Mouse (Mus musculus): ENCODE measurements around the gene Dxo.
A peak's percentile ranks its signal among the peaks of the same experiment; 100 is the strongest.
"Not testable (repeated sequence)": the region's sequence is repeated elsewhere in the genome, so short reads cannot be mapped to it uniquely, and the experiment has no call there.

Gene Dxo

GRCm38 (mm10) chr17:34836856-34837221, at the start of gene Dxo, which contains the start of gene Stk19:
TSS of gene Dxo (plus strand) at chr17:34837019.
TSS of gene Stk19 (minus strand) at chr17:34836945.
- peak; percentile 94 for DNase-seq (ENCODE audit: low read depth, low spot score)

DNA sequence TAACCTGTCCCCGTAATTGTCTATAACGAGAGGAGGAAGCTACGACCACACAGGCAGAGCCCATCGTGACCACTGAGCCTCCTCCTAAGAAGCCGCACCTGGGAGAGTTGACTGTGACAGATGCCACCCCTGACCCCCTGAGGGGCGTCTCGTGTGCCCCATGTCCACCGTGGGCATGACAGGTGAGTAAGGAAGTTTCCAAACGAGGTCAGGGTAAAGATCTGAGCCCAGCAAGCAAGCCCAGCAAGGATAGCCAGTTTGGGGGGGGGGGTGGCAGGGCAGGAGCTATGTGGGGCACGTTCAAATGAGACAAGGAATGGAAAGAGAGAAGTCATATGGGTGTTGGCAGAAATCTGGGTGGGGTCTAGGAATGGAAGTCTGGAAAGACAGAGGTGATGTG, 41.8 kb upstream of the Dxo start:
- no peak for DNase-seq (ENCODE audit: low read depth, low spot score)

- no peak for DNase-seq (ENCODE audit: low read depth, low spot score)
Observed at GRCm38 (mm10) chr17:34795633-34796032, 41.2 kb upstream of the Dxo start.

DNA sequence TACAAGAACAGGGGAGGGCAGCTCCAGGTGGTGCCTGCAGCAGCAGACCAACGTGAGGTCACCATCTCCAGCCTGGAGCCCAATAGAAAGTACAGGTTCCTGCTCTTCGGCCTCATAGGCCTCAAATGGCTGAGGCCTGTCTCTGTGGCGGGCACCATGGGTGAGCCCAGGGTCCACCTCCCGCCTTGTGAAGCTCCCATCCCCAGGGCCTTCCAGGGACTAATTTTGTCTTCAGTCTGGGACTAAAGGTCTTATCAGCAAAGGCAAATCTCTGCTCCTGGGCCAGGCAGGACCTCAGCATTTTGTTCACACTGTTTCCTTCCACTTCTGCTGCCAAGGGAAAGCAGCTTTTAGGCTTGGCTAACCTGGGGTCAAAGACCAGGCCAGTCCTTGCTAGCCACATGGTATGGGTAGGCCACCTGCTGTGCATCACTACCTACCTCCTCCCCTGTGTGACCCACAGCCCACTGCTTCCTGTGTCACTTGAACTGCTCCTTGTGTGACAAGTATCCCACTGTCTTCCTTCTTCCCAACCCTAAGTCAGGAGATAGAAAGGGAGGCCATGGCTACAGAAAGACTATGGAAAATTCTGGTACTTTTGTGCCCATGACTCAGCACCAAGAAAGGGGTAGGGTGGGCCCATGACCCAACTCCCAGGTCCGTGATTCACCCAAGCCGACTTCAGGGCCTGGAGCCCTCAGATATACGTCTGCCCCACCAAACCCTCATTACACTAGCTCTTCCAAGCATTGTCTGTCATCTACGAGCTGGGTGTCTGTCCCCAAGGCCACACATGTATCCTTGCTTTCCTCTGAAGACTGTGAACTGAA, 40.3 kb upstream of the Dxo start:
- DNase-seq (ENCODE audit: low read depth, low spot score), result no peak

GRCm38 (mm10) chr17:34797211-34797995, 39.4 kb upstream of the Dxo start:
- DNase-seq (ENCODE audit: low read depth, low spot score), result not testable (repeated sequence)

GRCm38 (mm10) chr17:34798071-34798470, 38.7 kb upstream of the Dxo start:
- DNase-seq (ENCODE audit: low read depth, low spot score), result not testable (repeated sequence)

- no peak for DNase-seq (ENCODE audit: low read depth, low spot score)
Observed at GRCm38 (mm10) chr17:34798866-34799530, 37.8 kb upstream of the Dxo start.

DNA sequence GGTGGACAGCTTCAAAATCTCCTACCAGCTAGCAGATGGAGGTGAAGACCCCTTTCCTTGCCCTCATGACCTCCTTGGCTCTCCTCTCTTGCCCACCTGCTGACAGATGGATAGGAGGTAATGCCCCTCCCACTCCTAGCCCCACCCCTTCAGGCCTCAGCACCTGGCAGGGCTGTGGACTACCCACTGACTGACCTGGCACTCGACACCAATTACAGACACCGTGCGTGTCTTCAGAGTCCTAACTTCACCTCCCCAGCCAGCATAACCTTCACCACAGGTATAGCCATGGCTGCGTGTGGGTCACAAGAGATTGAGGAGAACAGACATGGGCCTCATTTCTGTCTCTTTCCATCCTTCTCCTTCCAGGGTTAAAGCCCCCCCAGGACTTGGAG, 37.3 kb upstream of the Dxo start:
- no peak for DNase-seq (ENCODE audit: low read depth, low spot score)

GRCm38 (mm10) chr17:34800781-34801305, 36.0 kb upstream of the Dxo start:
- DNase-seq (ENCODE audit: low read depth, low spot score), result not testable (repeated sequence)

DNA sequence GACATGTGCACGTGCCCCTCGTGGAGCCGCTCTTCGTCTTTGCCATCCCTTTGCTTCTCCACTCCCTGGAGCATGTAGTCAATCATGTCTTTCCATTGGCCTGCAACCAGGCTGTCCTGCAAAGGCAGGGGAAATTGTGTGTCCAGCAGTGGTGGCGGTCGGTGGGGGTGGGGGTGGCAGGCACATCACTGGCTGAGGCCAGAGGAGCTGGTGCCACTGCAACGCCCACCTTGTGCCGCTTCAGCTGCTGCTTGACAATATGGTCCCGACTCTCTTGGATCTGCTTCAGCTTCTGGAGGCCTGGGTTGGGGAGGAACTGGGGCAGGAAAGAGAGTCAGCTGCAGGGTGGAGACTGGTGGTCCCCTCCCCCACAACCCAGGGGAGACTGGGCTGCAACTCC, 34.1 kb upstream of the Dxo start:
- not testable (repeated sequence) for DNase-seq (ENCODE audit: low read depth, low spot score)

- DNase-seq (ENCODE audit: low read depth, low spot score), result not testable (repeated sequence)
Observed at GRCm38 (mm10) chr17:34803367-34803766, 33.5 kb upstream of the Dxo start.

DNA sequence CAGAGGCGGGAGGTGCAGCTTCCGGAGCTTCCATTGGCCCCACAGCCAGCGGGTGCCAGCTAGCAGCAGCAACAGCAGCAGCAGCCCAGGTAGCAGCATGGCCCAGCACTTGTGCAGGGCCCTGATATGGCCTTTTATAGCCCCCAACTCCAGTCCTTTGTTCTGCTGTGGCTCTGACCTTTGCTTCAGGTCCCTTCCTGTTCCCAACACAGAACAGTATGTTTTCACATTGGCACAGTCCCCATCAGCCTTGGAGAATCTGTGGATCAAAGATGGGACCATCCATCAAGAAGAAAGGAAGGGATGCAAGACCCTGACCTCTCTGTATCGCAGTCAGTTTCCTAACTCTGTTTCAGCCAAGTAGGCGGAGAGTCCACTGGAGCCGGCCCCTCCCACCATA, 32.5 kb upstream of the Dxo start, which contains the start of gene Cyp21a1:
Cyp21a1 (minus strand) TSS at position 261 of the 400 bp plus-strand sequence.
- DNase-seq (ENCODE audit: low read depth, low spot score), result not testable (repeated sequence)

DNA sequence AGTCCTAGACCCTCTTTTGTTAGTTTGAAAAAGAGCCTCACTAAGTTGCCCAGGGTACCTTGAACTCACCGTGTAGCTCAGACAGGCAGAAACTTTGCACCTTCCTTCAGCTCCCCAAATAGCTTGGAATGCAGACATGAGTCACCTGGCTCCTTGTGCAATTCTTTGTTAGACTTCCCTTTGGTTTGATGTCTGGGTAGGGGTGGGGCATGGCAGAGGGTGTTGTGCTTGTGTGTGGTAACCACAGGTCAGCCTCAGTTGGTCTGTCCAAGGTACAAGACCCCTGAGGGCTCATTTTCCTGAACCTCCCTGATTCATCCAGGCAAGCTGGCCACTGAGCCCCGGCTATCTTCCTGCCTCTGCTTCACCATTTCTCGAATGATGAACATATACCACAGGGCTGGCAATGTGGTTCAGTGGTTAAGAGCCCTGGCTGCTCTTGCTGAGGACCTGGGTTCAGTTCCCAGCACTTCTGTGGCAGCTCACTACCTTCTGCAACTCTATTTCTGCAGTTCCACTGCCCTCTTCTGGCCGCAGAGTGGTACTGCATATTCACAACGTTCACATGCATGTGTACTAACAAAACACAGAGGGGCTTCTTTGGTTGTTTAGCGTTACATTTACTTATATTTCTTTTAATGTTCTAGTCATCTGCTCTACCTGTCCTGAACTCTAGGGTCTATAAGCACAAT, 31.8 kb upstream of the Dxo start:
- DNase-seq (ENCODE audit: low read depth, low spot score), result no peak

- DNase-seq (ENCODE audit: low read depth, low spot score), result no peak
Observed at GRCm38 (mm10) chr17:34807176-34807575, 29.6 kb upstream of the Dxo start.

- no peak for DNase-seq (ENCODE audit: low read depth, low spot score)
Observed at GRCm38 (mm10) chr17:34808599-34809205, 28.1 kb upstream of the Dxo start.

- not testable (repeated sequence) for DNase-seq (ENCODE audit: low read depth, low spot score)
Observed at GRCm38 (mm10) chr17:34810411-34810810, 26.4 kb upstream of the Dxo start.

- DNase-seq (ENCODE audit: low read depth, low spot score), result not testable (repeated sequence)
Observed at GRCm38 (mm10) chr17:34810811-34811210, 26.0 kb upstream of the Dxo start.

GRCm38 (mm10) chr17:34811275-34811674, 25.5 kb upstream of the Dxo start:
- no peak for DNase-seq (ENCODE audit: low read depth, low spot score)

GRCm38 (mm10) chr17:34813747-34814146, 23.1 kb upstream of the Dxo start:
- not testable (repeated sequence) for DNase-seq (ENCODE audit: low read depth, low spot score)

DNA sequence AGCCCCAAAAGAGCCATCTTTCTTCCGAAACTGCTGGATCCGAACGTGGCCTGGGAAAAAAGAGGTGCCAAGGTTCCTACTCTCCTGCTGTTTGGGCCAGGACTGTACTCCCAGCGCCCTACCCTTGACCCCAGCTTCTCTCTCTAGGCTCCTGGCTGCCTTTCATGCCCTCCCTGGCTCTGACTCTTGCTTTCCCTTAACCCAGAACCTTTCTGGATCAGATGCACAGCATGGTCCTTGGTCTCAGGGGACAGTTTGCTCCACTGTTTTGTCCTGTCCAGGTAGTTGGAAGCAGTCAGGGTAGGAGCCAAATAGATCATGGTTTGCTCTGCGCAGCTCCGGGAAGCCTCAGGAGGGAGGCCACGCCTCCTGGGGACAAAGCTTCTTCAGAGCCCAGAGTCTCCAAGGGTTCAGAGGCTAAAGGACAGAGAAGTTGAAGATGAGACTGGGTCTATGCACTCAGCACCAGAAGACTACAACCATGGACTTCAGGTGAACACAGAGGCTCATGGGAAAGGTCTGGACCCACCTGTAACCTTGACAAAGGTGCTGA, 21.9 kb upstream of the Dxo start:
- no peak for DNase-seq (ENCODE audit: low read depth, low spot score)
